Mouse (Mus musculus): ENCODE results near the gene Ifi211.
"Not testable (repeated sequence)": the region's sequence is repeated elsewhere in the genome, so short reads cannot be mapped to it uniquely, and the experiment has no call there.

- TF ChIP-seq POLR2A, CTCF (IDR thresholded peaks at IDR 0.05; ENCODE audit: extremely low read depth, insufficient read depth, low read length): not testable (repeated sequence)
These were observed 478 bp upstream of the Ifi211 start for GRCm38 (mm10) chr1:173913256-173913791.

Measured in cortical plate, adult 2 months (tissue).